Mouse (Mus musculus) stomach, postnatal 0 days (tissue): ENCODE data around the gene Zfp697.
"Not testable (repeated sequence)": the region's sequence is repeated elsewhere in the genome, so short reads cannot be mapped to it uniquely, and the experiment has no call there.

Source experiments
- CTCF ChIP-seq: IDR thresholded peaks from 2 replicates; pipeline ENCODE4 v1.5.1; 2016; ENCODE audit warnings: antibody characterized with exemption, low read depth, mild to moderate bottlenecking, moderate library complexity
- EP300 ChIP-seq: optimal IDR thresholded peaks from 2 replicates; pipeline ENCODE3; 2016; ENCODE audit warnings: antibody characterized with exemption

DNA sequence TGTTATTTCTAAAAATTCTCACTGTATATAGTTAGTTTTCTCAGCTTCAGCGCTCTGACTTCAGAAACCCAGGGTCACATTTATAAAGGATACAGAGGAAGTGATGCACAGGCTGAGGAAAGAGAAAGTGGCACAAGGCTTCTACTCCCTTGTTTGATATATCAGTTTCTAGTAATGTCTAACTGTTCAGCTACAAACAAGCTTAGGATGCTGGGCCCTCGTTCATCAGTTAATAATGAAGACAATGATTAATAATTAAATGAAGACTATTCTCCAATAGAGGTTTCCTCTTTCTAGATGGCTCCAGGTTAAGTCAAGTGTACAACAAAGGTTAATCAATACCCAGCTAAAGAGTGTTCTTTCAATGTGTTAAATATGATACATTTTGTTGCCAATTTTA lies 181.6 kb downstream of the Zfp697 start:
- TF ChIP-seq CTCF, EP300: not testable (repeated sequence)
